Mouse (Mus musculus) myocyte (in vitro differentiated cells): ENCODE measurements at regions not wholly inside any gene's neighbourhood (a gene's known extent, or its start where the extent isn't known, plus 50 kb on each side); places are given as distances from the start of the nearest gene placed in this dataset.

Experiments used
- H3K27me3 ChIP-seq: one replicate; pipeline ENCODE4 v1.6.1; 2011; ENCODE audit not compliant: control insufficient read depth, insufficient read depth, insufficient read length
- H3K36me3 ChIP-seq: one replicate; pipeline ENCODE4 v1.6.1; 2011; ENCODE audit not compliant: control insufficient read depth, insufficient read depth
- H3K4me2 ChIP-seq: one replicate; pipeline ENCODE4 v1.6.1; 2011; ENCODE audit warnings: low read depth, control low read depth
- H3K4me3 ChIP-seq: one replicate; pipeline ENCODE4 v1.5.1; 2011; ENCODE audit warnings: mild to moderate bottlenecking, control low read depth, moderate library complexity
- H3K79me2 ChIP-seq: one replicate; pipeline ENCODE4 v1.6.1; 2011; ENCODE audit not compliant: control insufficient read depth, insufficient read depth
- H3ac ChIP-seq: one replicate; pipeline ENCODE4 v1.6.1; 2011; ENCODE audit not compliant: control insufficient read depth, insufficient read length
- CEBPB ChIP-seq: IDR thresholded peaks from 2 replicates; pipeline ENCODE4 v1.6.1; 2011; ENCODE audit warnings: mild to moderate bottlenecking, moderate library complexity; ENCODE audit not compliant: poor library complexity, insufficient read depth, severe bottlenecking
- E2F4 ChIP-seq: IDR thresholded peaks from one replicate; pipeline ENCODE4 v1.6.1; 2011; ENCODE audit warnings: mild to moderate bottlenecking, control low read depth, moderate library complexity; ENCODE audit not compliant: insufficient read depth
- MAX ChIP-seq: IDR thresholded peaks from one replicate; pipeline ENCODE4 v1.6.1; 2011; ENCODE audit warnings: low read depth, mild to moderate bottlenecking, control low read depth
- MYOD1 ChIP-seq, 3 experiments: IDR thresholded peaks; one replicate each; pipeline ENCODE4 v1.6.1; 2011; ENCODE audit warnings: control low read depth in 2 of 3, low read depth in 2 of 3, mild to moderate bottlenecking in 2 of 3, moderate library complexity in 1 of 3; ENCODE audit not compliant: insufficient read length in 2 of 3, control insufficient read depth in 1 of 3
- MYOG ChIP-seq, 3 experiments: IDR thresholded peaks; one replicate each; pipeline ENCODE4 v1.6.1; 2011; ENCODE audit warnings: control low read depth in 2 of 3, low read depth in 2 of 3, mild to moderate bottlenecking in 2 of 3; ENCODE audit not compliant: insufficient read length in 2 of 3, control insufficient read depth in 1 of 3, insufficient read depth in 1 of 3
- POLR2A ChIP-seq: IDR thresholded peaks from one replicate; pipeline ENCODE4 v1.6.1; 2011; ENCODE audit warnings: low read depth, mild to moderate bottlenecking, control low read depth, moderate library complexity; ENCODE audit not compliant: insufficient read length
- POLR2AphosphoS2 ChIP-seq: IDR thresholded peaks from one replicate; pipeline ENCODE4 v1.6.1; 2011; ENCODE audit warnings: low read depth, control low read depth; ENCODE audit not compliant: insufficient read length
- REST ChIP-seq: IDR thresholded peaks from one replicate; pipeline ENCODE4 v1.6.1; 2011; ENCODE audit warnings: mild to moderate bottlenecking, control low read depth, moderate library complexity; ENCODE audit not compliant: insufficient read depth, insufficient read length
- SRF ChIP-seq: IDR thresholded peaks from one replicate; pipeline ENCODE4 v1.6.1; 2011; ENCODE audit warnings: low read depth; ENCODE audit not compliant: control insufficient read depth, insufficient read length
- TCF12 ChIP-seq: IDR thresholded peaks from one replicate; pipeline ENCODE4 v1.6.1; 2011; ENCODE audit warnings: mild to moderate bottlenecking, control low read depth; ENCODE audit not compliant: poor library complexity, insufficient read depth, severe bottlenecking
- TCF3 ChIP-seq: IDR thresholded peaks from one replicate; pipeline ENCODE4 v1.6.1; 2011; ENCODE audit warnings: low read depth, control low read depth; ENCODE audit not compliant: insufficient read length
- USF1 ChIP-seq: IDR thresholded peaks from one replicate; pipeline ENCODE4 v1.6.1; 2011; ENCODE audit warnings: low read depth, mild to moderate bottlenecking, control low read depth, moderate library complexity

- TF ChIP-seq TCF12 (no peak), MYOG (IDR thresholded peaks at IDR 0.05; ENCODE audit: control insufficient read depth in 1 of 3, insufficient read depth in 1 of 3, insufficient read length in 2 of 3, low read depth in 2 of 3) (no peak), CEBPB (no peak), MAX (no peak), E2F4 (no peak), USF1 (no peak), POLR2A (no peak), TCF3 (no peak), POLR2AphosphoS2 (no peak), REST (no peak), SRF (no peak), MYOD1 (IDR thresholded peaks at IDR 0.05; ENCODE audit: control insufficient read depth in 1 of 3, insufficient read length in 2 of 3, low read depth in 2 of 3) (no peak)
- Histone ChIP-seq H3K36me3 (no peaks in the 10 kb centered on the region), H3K4me3 (no peak overlapping the region), H3K4me2 (no peak overlapping the region), H3ac (no peak overlapping the region), H3K79me2 (no peaks in the 10 kb centered on the region), H3K27me3 (no peaks in the 10 kb centered on the region)
Observed at GRCm38 (mm10) chr2:146696727-146697126, 158.9 kb upstream of the Kiz start.

- Histone ChIP-seq H3ac (no peak overlapping the region), H3K27me3 (no peaks in the 10 kb centered on the region), H3K4me3 (no peak overlapping the region), H3K79me2 (no peaks in the 10 kb centered on the region), H3K36me3 (no peaks in the 10 kb centered on the region), H3K4me2 (no peak overlapping the region)
- no peak for TF ChIP-seq USF1
- TF ChIP-seq POLR2A: no peak
- no peak for TF ChIP-seq SRF
- no peak for TF ChIP-seq MYOD1 (IDR thresholded peaks at IDR 0.05; ENCODE audit: control insufficient read depth in 1 of 3, insufficient read length in 2 of 3, low read depth in 2 of 3)
- no peak for TF ChIP-seq TCF12
- TF ChIP-seq MAX: no peak
- TF ChIP-seq POLR2AphosphoS2: no peak
- no peak for TF ChIP-seq REST
- TF ChIP-seq MYOG (IDR thresholded peaks at IDR 0.05; ENCODE audit: control insufficient read depth in 1 of 3, insufficient read depth in 1 of 3, insufficient read length in 2 of 3, low read depth in 2 of 3): no peak
- no peak for TF ChIP-seq TCF3
- TF ChIP-seq E2F4: no peak
- TF ChIP-seq CEBPB: no peak
Observed at GRCm38 (mm10) chr2:146710676-146711075, 145.0 kb upstream of the Kiz start.

DNA sequence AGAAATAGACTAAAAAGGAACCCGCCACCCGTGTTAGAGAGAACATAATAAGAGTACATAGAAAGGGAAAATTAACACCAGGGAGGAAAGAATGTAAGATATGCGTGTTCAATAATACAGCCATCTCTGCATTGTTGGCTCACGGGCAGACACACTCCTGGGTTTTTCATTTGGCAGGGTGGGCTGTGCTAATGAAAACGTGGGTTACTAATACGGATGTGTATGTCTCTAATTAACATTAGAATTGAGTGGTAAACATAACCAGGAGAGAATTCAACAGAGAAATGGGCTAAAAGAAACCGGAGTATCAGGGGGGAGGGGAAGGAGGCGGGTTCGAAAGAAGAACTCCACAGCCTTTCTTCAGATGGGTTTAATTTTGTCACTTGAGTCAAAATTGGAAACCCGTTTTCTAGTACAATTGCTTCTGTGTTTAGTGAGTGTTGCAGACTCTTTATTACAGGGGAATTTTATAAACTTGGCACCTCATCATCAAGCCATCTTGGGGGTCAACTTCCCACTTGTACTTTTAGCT, 134.4 kb upstream of the Kiz start:
- H3K4me2 ChIP-seq: no peak overlapping the region

GRCm38 (mm10) chr2:146722351-146723025, 133.2 kb upstream of the Kiz start:
- Histone ChIP-seq H3K36me3 (no peaks in the 10 kb centered on the region), H3K79me2 (no peaks in the 10 kb centered on the region), H3ac (no peak overlapping the region), H3K27me3 (no peaks in the 10 kb centered on the region), H3K4me3 (no peak overlapping the region), H3K4me2 (no peak overlapping the region)
- TF ChIP-seq TCF3 (no peak), MYOG (IDR thresholded peaks at IDR 0.05; ENCODE audit: control insufficient read depth in 1 of 3, insufficient read depth in 1 of 3, insufficient read length in 2 of 3, low read depth in 2 of 3) (no peak), POLR2AphosphoS2 (no peak), REST (no peak), USF1 (no peak), MAX (no peak), SRF (no peak), E2F4 (no peak), POLR2A (no peak)

More for the DNA sequence above, 134.4 kb upstream of the Kiz start:
- no peak overlapping the region for H3K4me3 ChIP-seq
- H3ac ChIP-seq: no peak overlapping the region
- no peak for TF ChIP-seq MAX
- no peak for TF ChIP-seq POLR2AphosphoS2
- TF ChIP-seq TCF3: no peak
- TF ChIP-seq REST: no peak
- no peak for TF ChIP-seq MYOD1 (IDR thresholded peaks at IDR 0.05; ENCODE audit: control insufficient read depth in 1 of 3, insufficient read length in 2 of 3, low read depth in 2 of 3)
- TF ChIP-seq CEBPB: no peak
- no peak for TF ChIP-seq MYOG (IDR thresholded peaks at IDR 0.05; ENCODE audit: control insufficient read depth in 1 of 3, insufficient read depth in 1 of 3, insufficient read length in 2 of 3, low read depth in 2 of 3)
- TF ChIP-seq USF1: no peak
- H3K36me3 ChIP-seq: no peaks in the 10 kb centered on the region
- H3K27me3 ChIP-seq: no peaks in the 10 kb centered on the region
- no peaks in the 10 kb centered on the region for H3K79me2 ChIP-seq

GRCm38 (mm10) chr2:146723172-146723571, 132.5 kb upstream of the Kiz start:
- Histone ChIP-seq H3K36me3 (no peaks in the 10 kb centered on the region), H3K4me2 (no peak overlapping the region), H3ac (no peak overlapping the region), H3K79me2 (no peaks in the 10 kb centered on the region), H3K4me3 (no peak overlapping the region), H3K27me3 (no peaks in the 10 kb centered on the region)
- TF ChIP-seq REST (no peak), POLR2A (no peak), MYOG (IDR thresholded peaks at IDR 0.05; ENCODE audit: control insufficient read depth in 1 of 3, insufficient read depth in 1 of 3, insufficient read length in 2 of 3, low read depth in 2 of 3) (no peak), CEBPB (no peak), MAX (no peak), USF1 (no peak), MYOD1 (IDR thresholded peaks at IDR 0.05; ENCODE audit: control insufficient read depth in 1 of 3, insufficient read length in 2 of 3, low read depth in 2 of 3) (no peak), SRF (no peak), TCF12 (no peak), POLR2AphosphoS2 (no peak), E2F4 (no peak), TCF3 (no peak)
